Mouse (Mus musculus) limb, embryonic 14.5 days (tissue): ENCODE data around the gene Clns1a. TPM values are rescaled to one million over a fixed set of nuclear protein-coding genes. Genes with fewer than 3 reads are reported as not detected.

Experiments used
- ATAC-seq: fragments of 200-750 bp; cut with Nextera tagmentation; 2 replicates; pipeline ENCODE4 v1.8.0; 2017; ENCODE audit warnings: low read depth, moderate number of reproducible peaks, moderate TSS enrichment; ENCODE audit not compliant: low FRiP score
- DNase-seq: peaks from one replicate; pipeline ENCODE4 v3.0.0-alpha.2; 2015; ENCODE audit warnings: low spot score
- H3K27ac ChIP-seq: fragments of 300-500 bp; sonication (generic); replicated peaks from 2 replicates; pipeline ENCODE4 v1.5.1; 2014; ENCODE audit warnings: low read depth, mild to moderate bottlenecking, low read length, moderate library complexity, mixed read lengths
- H3K27me3 ChIP-seq: fragments of 300-500 bp; sonication (generic); 2 replicates; pipeline ENCODE4 v1.6.1; 2014; ENCODE audit warnings: low read length, mixed read lengths; ENCODE audit not compliant: control insufficient read depth, insufficient read depth
- H3K36me3 ChIP-seq: fragments of 300-500 bp; sonication (generic); 2 replicates; pipeline ENCODE4 v1.6.1; 2014; ENCODE audit warnings: mild to moderate bottlenecking, low read length, moderate library complexity, mixed read lengths; ENCODE audit not compliant: control insufficient read depth, insufficient read depth
- H3K4me1 ChIP-seq: fragments of 300-500 bp; sonication (generic); 2 replicates; pipeline ENCODE4 v1.6.1; 2014; ENCODE audit warnings: antibody characterized with exemption, low read length, mixed read lengths; ENCODE audit not compliant: control insufficient read depth, insufficient read depth
- H3K4me2 ChIP-seq: fragments of 300-500 bp; sonication (generic); replicated peaks from 2 replicates; pipeline ENCODE4 v1.6.1; 2014; ENCODE audit warnings: low read depth, mild to moderate bottlenecking, low read length, moderate library complexity; ENCODE audit not compliant: severe bottlenecking
- H3K4me3 ChIP-seq: fragments of 300-500 bp; sonication (generic); replicated peaks from 2 replicates; pipeline ENCODE4 v1.5.1; 2014; ENCODE audit warnings: low read length
- H3K9ac ChIP-seq: fragments of 300-500 bp; sonication (generic); 2 replicates; pipeline ENCODE4 v1.6.1; 2014; ENCODE audit warnings: mild to moderate bottlenecking, low read depth, low read length, moderate library complexity; ENCODE audit not compliant: severe bottlenecking
- H3K9me3 ChIP-seq: fragments of 300-500 bp; sonication (generic); 2 replicates; pipeline ENCODE4 v1.6.1; 2016; ENCODE audit warnings: low read length; ENCODE audit not compliant: control insufficient read depth
- POLR2A ChIP-seq: fragments of 200-500 bp; IDR thresholded peaks from 2 replicates; pipeline ENCODE4 v1.8.0; 2012; ENCODE audit warnings: inconsistent platforms, mild to moderate bottlenecking, moderate library complexity, borderline replicate concordance; ENCODE audit not compliant: insufficient read depth, insufficient read length; ENCODE audit errors: extremely low read depth
- WGBS: fragments of 180-500 bp; shearing (Covaris S2); extraction: QIAGEN DNeasy Blood & Tissue Kit; methylation state at CpG from one replicate; pipeline ENCODE4 v1.1.7; 2014; 5-methylcytosine and 5-hydroxymethylcytosine counted together
- polyA plus RNA-seq, 2 experiments: library from polyadenylated mRNA; depleted of rRNA in 1 of 2; stranded (reverse) in 1 of 2; unstranded in 1 of 2; fragments of >200 nt; fragmentation: Nextera tagmentation in 1 of 2; extraction: Ambion mirVana in 1 of 2; gene quantifications; 2 replicates each; pipeline versions ENCODE4 v1.2.1 to v1.2.3; 2012 to 2014

The Clns1a gene
- polyA plus RNA-seq, 2 experiments = 107 to 193 TPM

- H3K4me2 ChIP-seq = no peak overlapping the region
- no peak overlapping the region for H3K4me3 ChIP-seq
- no peaks in the 10 kb centered on the region for H3K4me1 ChIP-seq
- H3K36me3 ChIP-seq = no peaks in the 10 kb centered on the region
- no peak overlapping the region for H3K9ac ChIP-seq
- ATAC-seq = no peak
- no peak overlapping the region for H3K27ac ChIP-seq
- DNase-seq = no peak
- H3K27me3 ChIP-seq = no peaks in the 10 kb centered on the region
- 76% methylated on average over 5 of the region's 5 CpGs for WGBS
- no peak for TF ChIP-seq POLR2A
- H3K9me3 ChIP-seq = no peaks in the 10 kb centered on the region
Observed at GRCm38 (mm10) chr7:97765963-97766347, 69.5 kb downstream of the Clns1a start.

DNA sequence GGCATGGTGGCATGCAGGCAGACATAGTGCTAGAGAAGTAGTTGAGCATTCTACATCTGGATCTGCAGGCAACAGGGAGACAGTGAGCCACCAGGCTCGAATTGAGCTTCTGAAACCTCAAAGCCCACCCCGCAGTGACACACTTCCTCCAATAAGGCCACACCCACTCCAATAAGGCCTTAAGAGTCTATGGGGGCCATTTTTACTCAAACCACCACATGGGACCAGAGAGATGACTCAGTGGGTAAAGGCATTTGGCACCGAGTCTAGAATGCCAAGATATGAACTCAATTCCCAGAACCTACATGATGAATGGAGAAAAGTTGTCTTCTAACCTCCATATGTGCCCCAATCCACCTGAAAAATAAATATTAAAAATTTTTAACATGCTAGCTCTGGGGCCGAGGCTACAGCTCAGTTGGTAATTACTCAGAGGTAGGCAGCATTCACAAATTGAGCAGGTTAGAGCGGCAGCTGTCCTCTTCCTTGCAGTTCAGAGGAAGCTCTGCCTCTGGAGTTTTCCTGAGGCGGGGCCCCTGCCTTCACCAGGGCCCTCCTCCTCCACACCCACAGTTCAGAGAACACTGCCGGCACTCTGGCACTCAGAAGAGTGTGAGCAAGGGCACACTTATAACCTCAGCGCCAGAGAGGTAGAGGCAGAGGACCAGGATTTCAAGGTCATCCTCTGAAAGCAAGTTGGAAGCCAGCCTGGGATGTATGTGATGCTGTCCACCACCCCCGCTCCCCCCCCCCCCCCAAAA, 70.2 kb downstream of the Clns1a start:
- Histone ChIP-seq H3K36me3 (no peaks in the 10 kb centered on the region), H3K4me3 (no peak overlapping the region), H3K27me3 (no peaks in the 10 kb centered on the region), H3K9ac (no peak overlapping the region), H3K4me1 (no peaks in the 10 kb centered on the region), H3K27ac (no peak overlapping the region), H3K9me3 (no peaks in the 10 kb centered on the region), H3K4me2 (no peak overlapping the region)
- no peak for TF ChIP-seq POLR2A
- DNase-seq (no peak), ATAC-seq (no peak)
- WGBS = 71% methylated on average over 9 of the region's 9 CpGs

DNA sequence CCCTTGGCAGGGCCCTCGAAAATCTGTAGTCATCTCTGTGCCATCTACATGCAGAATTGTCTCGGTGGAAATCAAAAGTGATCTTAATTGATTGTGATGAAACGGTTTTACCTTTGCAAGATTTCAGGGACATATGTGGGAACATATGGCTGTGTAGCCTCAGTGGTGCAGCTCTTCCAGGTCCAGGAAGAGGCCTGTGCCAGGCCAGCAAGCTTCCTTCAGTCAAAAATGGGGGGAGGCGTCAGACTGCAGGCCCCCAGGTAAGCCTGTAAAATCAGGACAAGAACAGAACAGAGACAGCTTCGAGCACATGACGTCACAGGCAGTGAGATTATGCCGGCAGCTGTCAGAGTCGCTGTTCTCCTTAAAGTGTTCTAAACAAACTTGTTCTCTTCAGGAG, 71.4 kb downstream of the Clns1a start:
- no peak for TF ChIP-seq POLR2A
- Histone ChIP-seq H3K4me3 (no peak overlapping the region), H3K9ac (no peak overlapping the region), H3K36me3 (no peaks in the 10 kb centered on the region), H3K4me2 (no peak overlapping the region), H3K4me1 (no peaks in the 10 kb centered on the region), H3K27ac (no peak overlapping the region), H3K27me3 (no peaks in the 10 kb centered on the region), H3K9me3 (no peaks in the 10 kb centered on the region)
- no peak for DNase-seq
- ATAC-seq = no peak
- WGBS = 75% methylated on average over 8 of the region's 8 CpGs

- no peaks in the 10 kb centered on the region for H3K36me3 ChIP-seq
- WGBS = 77% methylated on average over 4 of the region's 4 CpGs
- no peak overlapping the region for H3K4me2 ChIP-seq
- no peak overlapping the region for H3K9ac ChIP-seq
- H3K27me3 ChIP-seq = no peaks in the 10 kb centered on the region
- H3K9me3 ChIP-seq = no peaks in the 10 kb centered on the region
- H3K4me3 ChIP-seq = no peak overlapping the region
- DNase-seq (no peak), ATAC-seq (no peak)
- H3K4me1 ChIP-seq = no peaks in the 10 kb centered on the region
- no peak for TF ChIP-seq POLR2A
- H3K27ac ChIP-seq = no peak overlapping the region
Observed at GRCm38 (mm10) chr7:97769020-97769419, 72.6 kb downstream of the Clns1a start.

Other genes with a start within 250 kb of the Clns1a start
- 3.2 and 5.1 TPM in 2 replicates for gene Kctd14, start 245.3 kb upstream of the Clns1a start, polyA plus RNA-seq (2012; rRNA removed)
- gene Kctd14, start 245.3 kb upstream of the Clns1a start, polyA plus RNA-seq (2014; fragmentation: Nextera tagmentation; extraction: Ambion mirVana) = 2.6 and 3.2 TPM in 2 replicates
- 75.8 and 102 TPM in 2 replicates for gene Ints4, start 215.7 kb upstream of the Clns1a start, polyA plus RNA-seq (2012; rRNA removed)
- 50.6 and 55.7 TPM in 2 replicates for gene Ints4, start 215.7 kb upstream of the Clns1a start, polyA plus RNA-seq (2014; fragmentation: Nextera tagmentation; extraction: Ambion mirVana)
- gene Aamdc, start 117.1 kb upstream of the Clns1a start, polyA plus RNA-seq (2012; rRNA removed) = 41.1 and 57.3 TPM in 2 replicates
- gene Aamdc, start 117.1 kb upstream of the Clns1a start, polyA plus RNA-seq (2014; fragmentation: Nextera tagmentation; extraction: Ambion mirVana) = 81.0 and 85.1 TPM in 2 replicates
- gene Rsf1, start 116.7 kb upstream of the Clns1a start, polyA plus RNA-seq (2012; rRNA removed) = 8.9 and 12.2 TPM in 2 replicates
- gene Rsf1, start 116.7 kb upstream of the Clns1a start, polyA plus RNA-seq (2014; fragmentation: Nextera tagmentation; extraction: Ambion mirVana) = 19.8 and 24.4 TPM in 2 replicates
- gene Aqp11, start 41.7 kb downstream of the Clns1a start, polyA plus RNA-seq (2012; rRNA removed) = 2.2 and 2.5 TPM in 2 replicates
- 3.4 and 4.2 TPM in 2 replicates for gene Aqp11, start 41.7 kb downstream of the Clns1a start, polyA plus RNA-seq (2014; fragmentation: Nextera tagmentation; extraction: Ambion mirVana)
- 15.1 and 16.2 TPM in 2 replicates for gene Pak1, start 91.9 kb downstream of the Clns1a start, polyA plus RNA-seq (2012; rRNA removed)
- gene Pak1, start 91.9 kb downstream of the Clns1a start, polyA plus RNA-seq (2014; fragmentation: Nextera tagmentation; extraction: Ambion mirVana) = 21.6 and 23.3 TPM in 2 replicates
- gene Gdpd4, start 223.3 kb downstream of the Clns1a start, polyA plus RNA-seq (2012; rRNA removed) = not detected in 2 replicates
- gene Gdpd4, start 223.3 kb downstream of the Clns1a start, polyA plus RNA-seq (2014; fragmentation: Nextera tagmentation; extraction: Ambion mirVana) = not detected in 2 replicates